Mouse (Mus musculus) stomach, postnatal 0 days (tissue): ENCODE results near the gene Dlx4.

Source experiments
- CTCF ChIP-seq: IDR thresholded peaks from 2 replicates; pipeline ENCODE4 v1.5.1; 2016; ENCODE audit warnings: antibody characterized with exemption, low read depth, mild to moderate bottlenecking, moderate library complexity
- EP300 ChIP-seq: optimal IDR thresholded peaks from 2 replicates; pipeline ENCODE3; 2016; ENCODE audit warnings: antibody characterized with exemption

GRCm38 (mm10) chr11:95184561-95184960, 38.5 kb upstream of the Dlx4 start:
- no peak for TF ChIP-seq CTCF
- TF ChIP-seq EP300, result no peak
